Mouse (Mus musculus): ENCODE results near the gene Coq9.
A peak's percentile ranks its signal among the peaks of the same experiment; 100 is the strongest.

Coq9 gene

GRCm38 (mm10) chr8:94870474-94871107, 32.5 kb downstream of the Coq9 start:
- DNase-seq (ENCODE audit: low spot score): no peak

GRCm38 (mm10) chr8:94871108-94871894, 33.2 kb downstream of the Coq9 start:
- DNase-seq (ENCODE audit: low spot score): no peak

DNA sequence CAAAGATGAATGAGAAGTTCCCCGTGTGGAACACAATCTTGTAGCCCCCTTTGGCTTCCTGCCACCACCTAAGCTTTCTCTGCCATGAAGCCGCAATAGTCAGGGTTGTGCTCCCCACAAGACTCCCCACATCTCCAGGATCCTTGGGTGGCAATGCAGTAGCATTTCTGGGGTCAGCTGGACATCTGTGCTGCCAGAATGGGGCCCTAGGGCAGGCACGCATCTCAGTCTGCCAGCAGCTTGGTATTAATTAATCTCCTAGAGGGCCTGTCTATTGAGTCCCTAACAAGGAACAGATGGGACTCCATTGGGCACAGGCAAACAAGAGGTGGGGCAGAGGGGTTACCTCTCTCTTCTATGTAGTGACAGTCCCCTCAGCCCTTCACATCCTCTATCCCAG, 34.0 kb downstream of the Coq9 start:
- no peak for DNase-seq (ENCODE audit: low spot score)

DNA sequence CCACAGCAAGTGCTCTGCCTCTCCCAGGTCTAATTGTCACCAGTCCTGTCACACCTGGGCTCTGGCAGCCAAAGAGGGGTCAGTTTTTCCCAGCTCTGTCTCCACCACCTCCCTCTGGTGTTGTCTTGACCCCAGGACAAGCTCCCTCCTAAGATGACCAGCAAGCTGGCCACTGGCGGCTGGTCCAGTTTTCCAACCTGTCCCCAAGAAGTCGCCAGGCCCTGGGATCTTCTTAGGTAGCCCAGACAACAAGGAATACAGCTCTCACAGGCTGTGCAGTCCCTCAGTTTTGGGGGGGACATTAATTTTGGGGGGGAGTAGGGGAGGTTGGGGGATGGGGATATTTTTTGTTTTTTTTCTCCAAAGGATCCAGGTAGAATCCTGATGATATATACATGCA, 34.5 kb downstream of the Coq9 start:
- DNase-seq (ENCODE audit: low spot score): no peak

DNA sequence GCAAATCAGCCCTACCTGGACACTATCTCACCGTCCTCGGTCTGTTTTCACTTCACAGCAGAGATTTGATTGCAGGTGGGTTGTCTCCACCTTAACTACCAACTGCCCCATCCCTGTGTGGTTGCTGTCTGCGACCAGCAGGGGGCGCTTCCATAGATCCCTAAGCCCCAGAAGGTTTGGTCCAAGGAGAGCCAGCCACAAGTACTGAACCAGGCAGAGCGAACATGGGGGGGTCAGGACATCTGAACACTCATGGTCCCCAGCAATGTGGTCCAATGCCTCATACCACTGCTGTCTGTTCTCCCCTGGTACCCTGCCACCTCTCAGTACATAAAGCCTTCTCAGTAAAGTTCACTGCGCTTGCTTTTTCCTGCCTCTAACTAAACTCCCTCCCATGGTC, 36.2 kb downstream of the Coq9 start:
- DNase-seq (ENCODE audit: low spot score): peak; percentile 81

GRCm38 (mm10) chr8:94875096-94875870, 37.2 kb downstream of the Coq9 start:
- DNase-seq (ENCODE audit: low spot score): no peak

DNA sequence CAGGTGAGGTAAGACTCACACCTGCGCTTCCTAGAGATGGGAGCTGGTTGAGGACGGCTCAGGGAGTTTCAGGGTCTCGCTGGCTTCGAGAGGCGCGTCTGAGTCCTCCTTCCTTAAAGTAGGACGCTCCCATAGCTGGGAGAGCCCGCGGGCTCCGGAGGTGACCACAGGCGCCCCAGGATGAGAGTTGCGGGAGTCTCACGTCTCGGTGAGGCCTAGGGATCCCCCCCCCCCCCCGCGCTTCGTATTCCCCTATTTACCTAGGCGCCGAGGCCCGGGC, 37.7 kb downstream of the Coq9 start:
- DNase-seq (ENCODE audit: low spot score): no peak

DNA sequence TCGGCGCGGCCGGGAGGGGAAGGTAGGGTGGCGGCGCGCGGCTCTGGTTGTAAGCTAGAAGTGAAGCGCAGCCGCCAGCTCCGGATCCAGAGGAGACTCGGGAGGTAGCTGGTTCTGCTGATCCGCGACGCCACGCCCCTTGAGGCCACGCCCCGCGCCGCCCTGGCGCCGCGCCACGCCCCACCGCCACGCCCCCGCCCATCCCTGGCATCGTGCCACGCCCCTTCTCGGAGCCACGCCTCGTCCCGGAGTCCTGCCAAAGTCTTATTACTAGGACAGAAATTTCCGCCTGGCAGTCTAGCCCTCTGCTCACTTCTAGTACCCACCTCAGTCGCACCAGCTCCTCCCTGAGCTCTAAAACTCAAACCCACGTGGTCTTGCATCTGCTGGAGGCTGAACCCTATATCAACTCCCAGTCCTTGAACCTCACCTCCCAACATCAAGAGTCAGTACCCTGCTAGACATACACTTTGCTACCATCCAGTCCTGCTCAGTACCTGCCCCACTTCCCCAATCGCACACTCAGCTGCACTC, 38.1 kb downstream of the Coq9 start, which contains the start of gene Dok4:
TSS of gene Dok4 (minus strand) at position 134 of the 534 bp plus-strand sequence.
- DNase-seq (ENCODE audit: low spot score): peak; percentile 83

- DNase-seq (ENCODE audit: low spot score): no peak
Measured at GRCm38 (mm10) chr8:94876820-94877219, 38.7 kb downstream of the Coq9 start.

DNA sequence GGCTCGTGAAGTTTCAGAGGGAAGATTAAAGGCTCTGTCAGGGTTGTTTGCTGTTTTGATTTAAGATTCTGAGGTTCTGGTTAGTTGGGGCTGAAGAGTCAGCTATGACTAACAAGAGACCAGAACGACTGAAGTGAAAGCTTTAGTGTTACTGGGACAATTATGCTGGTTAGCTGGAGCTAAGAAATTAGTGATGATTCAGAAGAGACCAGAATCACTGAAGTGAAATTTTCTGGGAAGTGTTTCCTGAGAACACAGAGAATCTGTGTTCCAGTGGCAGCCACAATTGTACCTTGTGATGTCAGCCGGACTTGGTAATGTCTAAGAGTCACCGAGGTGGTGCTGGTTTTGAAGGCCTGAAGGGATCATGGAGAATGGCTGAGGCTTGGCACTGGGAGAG, 42.6 kb downstream of the Coq9 start:
- no peak for DNase-seq (ENCODE audit: low spot score)

DNA sequence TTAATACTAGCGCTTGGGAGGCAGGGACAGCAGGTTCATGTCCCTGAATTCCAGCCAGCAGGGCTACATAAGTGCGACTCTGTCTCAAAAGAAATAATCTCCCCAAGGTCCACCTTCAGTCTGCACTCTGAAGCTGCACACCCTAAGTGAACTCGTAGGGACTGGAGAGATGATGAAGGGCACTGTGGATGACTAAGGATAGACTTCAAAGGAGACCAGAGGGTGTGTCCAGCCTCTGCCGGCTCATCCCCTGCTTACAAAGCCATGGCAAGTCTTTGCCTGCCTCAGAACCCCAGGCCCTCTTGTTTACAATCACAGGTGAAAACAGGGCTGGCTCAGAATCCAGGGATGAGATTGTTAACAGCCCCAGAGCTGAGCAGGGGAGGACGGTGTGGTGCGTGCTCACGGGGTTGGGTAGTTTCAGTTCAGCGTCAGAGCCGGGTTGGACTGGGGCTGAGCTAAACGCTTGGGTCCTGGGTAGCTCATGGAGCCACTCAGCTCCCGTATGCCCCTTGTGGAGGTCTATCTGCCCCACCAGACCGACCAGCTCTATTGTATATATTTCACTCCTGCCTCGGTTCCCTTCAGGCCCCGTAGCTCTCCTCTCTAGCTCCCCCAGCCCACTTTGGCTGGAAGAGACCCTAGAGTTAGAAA, 50.4 kb downstream of the Coq9 start:
- no peak for DNase-seq (ENCODE audit: low spot score)

- no peak for DNase-seq (ENCODE audit: low spot score)
Measured at GRCm38 (mm10) chr8:94892917-94893316, 54.8 kb downstream of the Coq9 start.

GRCm38 (mm10) chr8:94899262-94899661, 61.1 kb downstream of the Coq9 start:
- peak; percentile 90 for DNase-seq (ENCODE audit: low spot score)

GRCm38 (mm10) chr8:94900617-94901016, 62.5 kb downstream of the Coq9 start:
- no peak for DNase-seq (ENCODE audit: low spot score)

DNA sequence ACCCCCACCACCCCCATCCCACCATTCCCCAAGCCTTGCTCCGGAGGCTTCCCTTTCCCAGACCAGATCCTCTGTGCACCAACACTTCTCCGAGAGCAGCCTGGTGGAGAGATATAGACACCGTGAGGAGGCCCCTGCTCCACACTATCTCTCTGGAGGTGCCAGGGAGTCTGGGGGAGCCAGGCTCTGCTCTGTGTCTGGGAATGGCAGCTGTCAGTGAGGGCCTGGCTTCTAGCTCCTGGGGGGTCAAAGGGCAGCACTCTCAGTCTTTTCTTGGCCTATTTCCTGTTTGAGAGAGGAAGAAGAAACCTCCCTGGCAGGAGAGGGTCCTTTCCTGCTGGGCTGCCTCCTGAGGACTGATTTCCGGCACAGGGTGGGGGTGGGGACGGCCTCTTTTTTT, 62.9 kb downstream of the Coq9 start:
- DNase-seq (ENCODE audit: low spot score): no peak

DNA sequence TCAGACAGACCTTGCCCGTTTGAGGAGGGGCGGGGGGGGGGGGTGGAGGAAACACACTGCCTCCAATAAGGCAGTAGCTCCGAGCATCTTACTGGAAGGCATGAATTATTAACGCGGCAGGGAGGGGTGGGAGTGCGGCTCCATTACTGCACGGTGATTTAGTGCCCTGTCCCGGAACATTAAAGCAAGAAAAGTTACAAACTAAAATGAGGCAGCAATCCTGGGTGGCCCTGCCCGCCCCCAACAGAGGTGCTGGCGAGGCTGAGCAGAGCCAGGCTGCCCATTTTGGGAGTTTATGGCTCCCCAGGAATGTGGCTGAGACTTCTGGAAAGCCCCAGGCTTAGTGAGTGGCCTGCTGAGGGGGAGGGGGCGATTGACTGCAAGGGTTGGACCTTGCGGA, 65.6 kb downstream of the Coq9 start:
- no peak for DNase-seq (ENCODE audit: low spot score)
